Mouse (Mus musculus): ENCODE measurements around the gene Pgm2. TPM values are rescaled to one million over a fixed set of nuclear protein-coding genes. Genes with fewer than 3 reads are reported as not detected.
A peak's percentile ranks its signal among the peaks of the same experiment; 100 is the strongest.

The Pgm2 gene
- total and polyA plus RNA-seq, 3 experiments, result 9.8 to 27.2 (median 22.5) TPM

- Histone ChIP-seq H3K9ac (ENCODE audit: insufficient read depth, low read depth) (no peak overlapping the region), H3K27ac (ENCODE audit: insufficient read depth, low read depth) (no peak overlapping the region), H3K4me2 (ENCODE audit: insufficient read depth, low read depth, poor library complexity, severe bottlenecking) (peak overlapping the region; percentile 6; the same call in 1 of the 2 replicates), H3K4me3 (replicated peaks in 1 of 3; ENCODE audit: low read depth in 2 of 3, low read length in 2 of 3, poor library complexity in 1 of 3) (no peak overlapping the region), H3K79me2 (replicated peaks; ENCODE audit: control insufficient read depth, extremely low read depth, insufficient read depth, poor library complexity, severe bottlenecking) (no peaks in the 10 kb centered on the region), H3K27me3 (replicated peaks) (no peaks in the 10 kb centered on the region), H3K4me1 (ENCODE audit: control insufficient read depth in 1 of 2, insufficient read depth in 2 of 2) (peaks cover 2 to 16% of the 10 kb centered on the region in 2 experiments; a peak in 2 of 4 replicates), H3K9me3 (replicated peaks; ENCODE audit: low read length) (no peaks in the 10 kb centered on the region), H3K36me3 (replicated peaks in 1 of 2; ENCODE audit: control insufficient read depth in 1 of 2, insufficient read depth in 1 of 2, low read length in 1 of 2) (no peaks in the 10 kb centered on the region)
- in situ Hi-C loops (cut with MboI; ENCODE audit: low pct_ligation_motif_present, low pct_unique_long_range_greater_than_20kb, low sequenced_read_pairs), result no loop called here
- TF ChIP-seq USF1 (IDR thresholded peaks at IDR 0.05; ENCODE audit: low read depth, low read length), result no peak
- dilution Hi-C loops (cut with MboI; ENCODE audit: extremely low pct_ligation_motif_present, extremely low pct_unique_long_range_greater_than_20kb, low sequenced_read_pairs), result no loop called here
- no peak for DNase-seq (ENCODE audit: extremely low read depth)
Measured at GRCm38 (mm10) chr5:64044790-64045189, 48.0 kb upstream of the Pgm2 start.

GRCm38 (mm10) chr5:64045502-64045901 lies 47.2 kb upstream of the Pgm2 start:
- TF ChIP-seq ZNF384 (IDR thresholded peaks at IDR 0.05; ENCODE audit: low read depth, low read length), result no peak
- TF ChIP-seq KAT2A (IDR thresholded peaks at IDR 0.05; ENCODE audit: insufficient replicate concordance, low read length), result no peak
- TF ChIP-seq TCF12 (IDR thresholded peaks at IDR 0.05; ENCODE audit: low read depth, low read length), result no peak
- no peak for TF ChIP-seq HCFC1 (IDR thresholded peaks at IDR 0.05; ENCODE audit: low read depth, low read length)
- TF ChIP-seq NELFE (IDR thresholded peaks at IDR 0.05; ENCODE audit: low read depth, low read length), result no peak
- TF ChIP-seq TBP (conservative IDR thresholded peaks at IDR 0.05; ENCODE audit: low read depth, low read length), result no peak
- TF ChIP-seq PAX5 (IDR thresholded peaks at IDR 0.05; ENCODE audit: low read length), result no peak
- no peak for TF ChIP-seq ELF1 (IDR thresholded peaks at IDR 0.05; ENCODE audit: low read depth, low read length)
- TF ChIP-seq SIN3A (IDR thresholded peaks at IDR 0.05; ENCODE audit: low read length), result no peak
- no peak for TF ChIP-seq POLR2AphosphoS2 (IDR thresholded peaks at IDR 0.05; ENCODE audit: low read depth, low read length)
- no peak for TF ChIP-seq MAX (IDR thresholded peaks at IDR 0.05; ENCODE audit: low read length)
- TF ChIP-seq SMC3 (IDR thresholded peaks at IDR 0.05; ENCODE audit: low read depth, low read length), result no peak
- no peak for TF ChIP-seq CHD2 (IDR thresholded peaks at IDR 0.05; ENCODE audit: low read length)
- TF ChIP-seq UBTF (IDR thresholded peaks at IDR 0.05; ENCODE audit: low read depth, low read length), result no peak
- TF ChIP-seq GABPA (IDR thresholded peaks at IDR 0.05; ENCODE audit: insufficient replicate concordance, low read depth, low read length), result no peak
- no peak for TF ChIP-seq RCOR1 (conservative IDR thresholded peaks at IDR 0.05; ENCODE audit: low read depth, low read length)
- TF ChIP-seq RAD21 (IDR thresholded peaks at IDR 0.05; ENCODE audit: low read depth, low read length), result no peak
- no peak for TF ChIP-seq MEF2A (IDR thresholded peaks at IDR 0.05; ENCODE audit: borderline replicate concordance, low read depth, low read length)
- no peak for TF ChIP-seq CHD1 (IDR thresholded peaks at IDR 0.05; ENCODE audit: low read depth, low read length)
- no peak for TF ChIP-seq USF1 (IDR thresholded peaks at IDR 0.05; ENCODE audit: low read depth, low read length)
- DNase-seq (ENCODE audit: extremely low read depth), result no peak
- Histone ChIP-seq H3K36me3 (replicated peaks in 1 of 2; ENCODE audit: control insufficient read depth in 1 of 2, insufficient read depth in 1 of 2, low read length in 1 of 2) (no peaks in the 10 kb centered on the region), H3K27me3 (replicated peaks) (no peaks in the 10 kb centered on the region), H3K79me2 (replicated peaks; ENCODE audit: control insufficient read depth, extremely low read depth, insufficient read depth, poor library complexity, severe bottlenecking) (no peaks in the 10 kb centered on the region), H3K9me3 (replicated peaks; ENCODE audit: low read length) (no peaks in the 10 kb centered on the region), H3K4me3 (replicated peaks in 1 of 3; ENCODE audit: low read depth in 2 of 3, low read length in 2 of 3, poor library complexity in 1 of 3) (no peak overlapping the region), H3K27ac (ENCODE audit: insufficient read depth, low read depth) (no peak overlapping the region), H3K9ac (ENCODE audit: insufficient read depth, low read depth) (no peak overlapping the region), H3K4me1 (ENCODE audit: control insufficient read depth in 1 of 2, insufficient read depth in 2 of 2) (peaks cover 2 to 10% of the 10 kb centered on the region in 2 experiments; a peak in 2 of 4 replicates), H3K4me2 (ENCODE audit: insufficient read depth, low read depth, poor library complexity, severe bottlenecking) (no peak overlapping the region)
- in situ Hi-C loops (cut with MboI; ENCODE audit: low pct_ligation_motif_present, low pct_unique_long_range_greater_than_20kb, low sequenced_read_pairs) (no loop called here), dilution Hi-C loops (cut with MboI; ENCODE audit: extremely low pct_ligation_motif_present, extremely low pct_unique_long_range_greater_than_20kb, low sequenced_read_pairs) (no loop called here)

Data from CH12.LX (cell line).